Mouse (Mus musculus): ENCODE results near the gene Pde4c.

GRCm38 (mm10) chr8:70745691-70746220 lies 22.2 kb downstream of the Pde4c start:
- TF ChIP-seq GATA1 (IDR thresholded peaks at IDR 0.05; ENCODE audit: low read length) (no peak), TAL1 (IDR thresholded peaks at IDR 0.05; ENCODE audit: low read length) (no peak)

Measured in erythroblast, embryonic 14.5 days (primary cell).